18 mouse cellular contexts compared by ENCODE assay signal in the genomic region with DNA sequence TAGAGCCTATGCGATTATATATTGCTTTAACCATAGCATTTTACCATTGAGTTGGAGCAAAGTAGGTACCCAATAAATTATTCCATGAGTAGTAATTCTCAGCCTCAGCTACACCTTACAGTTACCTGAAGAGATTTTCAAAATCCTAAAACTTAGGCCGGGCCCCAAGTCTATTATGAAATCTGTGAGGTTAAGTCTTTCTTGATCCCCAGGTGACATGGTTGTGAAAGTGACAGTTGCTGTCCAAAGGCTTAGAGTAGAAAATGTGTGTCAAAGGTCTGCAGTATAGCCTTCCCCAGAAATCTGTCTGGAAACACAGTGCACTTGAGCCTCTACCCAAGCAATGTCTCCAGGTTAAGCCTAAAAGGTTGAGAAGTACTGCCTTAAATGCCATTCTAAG.
"Had no signal": no experiment of that assay in that cellular context is flagged by ENCODE, and none has a peak within 500 bp of the region (broad histone marks: within the 10 kb centered on the region; RNA-seq: fewer than 3 reads in every experiment).

No protein-coding gene starts in this region.

- DNase-seq: lung, adult 18-20 months; lung, embryonic 14.5 days; lung, postnatal 10 days; lung, postnatal 4 days; midbrain, embryonic 14.5 days; retina, postnatal 1 day; right cerebral cortex, adult 18-20 months; right cerebral cortex, postnatal 25 days; right cerebral cortex, postnatal 4 days; spleen, adult 18-20 months; thymus, adult 18-20 months; thymus, postnatal 14 days; thymus, postnatal 36 days had no signal

- H3K4me3 ChIP-seq: midbrain, embryonic 10.5 days; midbrain, embryonic 12.5 days; myocyte; neural tube, embryonic 13.5 days; neural tube, embryonic 15.5 days had no signal

- H3K4me1 ChIP-seq: midbrain, embryonic 12.5 days; neural tube, embryonic 13.5 days; neural tube, embryonic 15.5 days had no signal

- H3K36me3 ChIP-seq: midbrain, embryonic 10.5 days; midbrain, embryonic 12.5 days; neural tube, embryonic 13.5 days; neural tube, embryonic 15.5 days had no signal

- H3K9ac ChIP-seq: lung, embryonic 14.5 days; midbrain, embryonic 12.5 days; neural tube, embryonic 13.5 days; neural tube, embryonic 15.5 days had no signal

- H3K27me3 ChIP-seq: midbrain, embryonic 12.5 days; neural tube, embryonic 15.5 days had no signal

- H3K27ac ChIP-seq: midbrain, embryonic 10.5 days; midbrain, embryonic 12.5 days; neural tube, embryonic 13.5 days; neural tube, embryonic 15.5 days had no signal
